Mouse (Mus musculus): Measurements from ENCODE around the gene Lonp2.

DNA sequence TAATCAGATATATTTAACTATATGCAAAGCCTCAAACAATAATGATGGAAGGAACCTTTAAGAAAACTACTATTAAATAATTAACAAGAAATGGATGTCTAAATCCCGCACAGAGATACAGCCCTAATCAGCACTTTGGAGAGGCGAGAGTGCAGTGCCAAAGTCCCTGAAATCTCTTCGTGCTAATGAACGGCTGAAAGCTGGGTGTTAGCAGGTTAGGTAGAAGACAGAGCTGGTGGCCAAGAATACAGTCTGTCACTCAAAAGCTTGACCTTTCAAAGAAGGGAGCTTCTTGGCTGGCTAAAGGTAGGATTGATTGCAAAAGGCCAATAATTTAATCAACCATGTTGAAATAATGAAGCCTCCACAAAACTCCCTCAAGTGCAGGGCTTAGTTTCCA, 110.3 kb downstream of the Lonp2 start:
- TF ChIP-seq POLR2A (IDR thresholded peaks at IDR 0.05; ENCODE audit: low read depth, low read length), result no peak
- no peak for TF ChIP-seq CTCF (IDR thresholded peaks at IDR 0.05; ENCODE audit: borderline replicate concordance, insufficient read depth, low read length)

All from embryonic fibroblast, embryonic 13.5 days (primary cell).